Mouse (Mus musculus) midbrain, postnatal 0 days (tissue): ENCODE results near the gene Krt7. TPM values are rescaled to one million over a fixed set of nuclear protein-coding genes. Genes with fewer than 3 reads are reported as not detected.

Source experiments
- ATAC-seq: fragments of 200-750 bp; cut with Nextera tagmentation; 2 replicates; pipeline ENCODE4 v1.8.0; 2017; ENCODE audit warnings: moderate number of reproducible peaks, mild to moderate bottlenecking, moderate TSS enrichment, moderate library complexity; ENCODE audit not compliant: low FRiP score
- DNase-seq: peaks from one replicate; pipeline ENCODE4 v3.0.0-alpha.2; 2015; ENCODE audit warnings: low spot score
- H3K27ac ChIP-seq: fragments of 300-500 bp; sonication (generic); 2 replicates; pipeline ENCODE4 v1.5.1; 2014; ENCODE audit warnings: low read depth, mild to moderate bottlenecking, low read length, mixed read lengths
- H3K27me3 ChIP-seq: fragments of 300-500 bp; sonication (generic); 2 replicates; pipeline ENCODE4 v1.6.1; 2014; ENCODE audit warnings: low read length, control low read depth, mixed read lengths; ENCODE audit not compliant: insufficient read depth
- H3K36me3 ChIP-seq: fragments of 300-500 bp; sonication (generic); 2 replicates; pipeline ENCODE4 v1.6.1; 2014; ENCODE audit warnings: low read length, control low read depth, mixed read lengths; ENCODE audit not compliant: insufficient read depth
- H3K4me1 ChIP-seq: fragments of 300-500 bp; sonication (generic); 2 replicates; pipeline ENCODE4 v1.6.1; 2014; ENCODE audit warnings: mild to moderate bottlenecking, control low read depth, antibody characterized with exemption, low read length, mixed read lengths; ENCODE audit not compliant: insufficient read depth
- H3K4me2 ChIP-seq: fragments of 300-500 bp; sonication (generic); 2 replicates; pipeline ENCODE4 v1.6.1; 2014; ENCODE audit warnings: low read depth, mild to moderate bottlenecking, low read length, mixed read lengths; ENCODE audit not compliant: poor library complexity, severe bottlenecking
- H3K4me3 ChIP-seq: fragments of 300-500 bp; sonication (generic); 2 replicates; pipeline ENCODE4 v1.5.1; 2014; ENCODE audit warnings: low read depth, mild to moderate bottlenecking, low read length, moderate library complexity
- H3K9ac ChIP-seq: fragments of 300-500 bp; sonication (generic); replicated peaks from 2 replicates; pipeline ENCODE4 v1.6.1; 2014; ENCODE audit warnings: mild to moderate bottlenecking, low read length, moderate library complexity, mixed read lengths; ENCODE audit not compliant: poor library complexity, severe bottlenecking
- H3K9me3 ChIP-seq: fragments of 300-500 bp; sonication (generic); 2 replicates; pipeline ENCODE4 v1.6.1; 2016; ENCODE audit warnings: low read length, control low read depth
- CTCF ChIP-seq: IDR thresholded peaks from 2 replicates; pipeline ENCODE4 v1.5.1; 2016; ENCODE audit warnings: antibody characterized with exemption, mild to moderate bottlenecking
- WGBS: fragments of 180-500 bp; shearing (Covaris S2); extraction: QIAGEN DNeasy Blood & Tissue Kit; methylation state at CpG from one replicate; pipeline ENCODE4 v1.1.7; 2014; 5-methylcytosine and 5-hydroxymethylcytosine counted together
- microRNA counts: library from miRNA; unstranded; fragments of <30 nt; microRNA quantifications from one replicate; lab custom pipeline; 2015
- microRNA-seq: library from miRNA; unstranded; fragments of <30 nt; microRNA quantifications from one replicate; pipeline ENCODE4, GENCODE M21; 2016; ENCODE audit warnings: borderline number of aligned reads
- polyA plus RNA-seq: library from polyadenylated mRNA; unstranded; fragments of >200 nt; fragmentation: Nextera tagmentation; extraction: Ambion mirVana; gene quantifications from 2 replicates; pipeline ENCODE4 v1.2.1, GENCODE M21; 2015
- total RNA-seq: library from RNA; depleted of rRNA; stranded (reverse); fragments of >200 nt; gene quantifications from 2 replicates; pipeline ENCODE4 v1.2.3, GENCODE M21; 2014; rRNA removed

Gene Krt7
- total and polyA plus RNA-seq, 2 experiments from 2014 or later: 0.20 to 0.49 TPM

DNA sequence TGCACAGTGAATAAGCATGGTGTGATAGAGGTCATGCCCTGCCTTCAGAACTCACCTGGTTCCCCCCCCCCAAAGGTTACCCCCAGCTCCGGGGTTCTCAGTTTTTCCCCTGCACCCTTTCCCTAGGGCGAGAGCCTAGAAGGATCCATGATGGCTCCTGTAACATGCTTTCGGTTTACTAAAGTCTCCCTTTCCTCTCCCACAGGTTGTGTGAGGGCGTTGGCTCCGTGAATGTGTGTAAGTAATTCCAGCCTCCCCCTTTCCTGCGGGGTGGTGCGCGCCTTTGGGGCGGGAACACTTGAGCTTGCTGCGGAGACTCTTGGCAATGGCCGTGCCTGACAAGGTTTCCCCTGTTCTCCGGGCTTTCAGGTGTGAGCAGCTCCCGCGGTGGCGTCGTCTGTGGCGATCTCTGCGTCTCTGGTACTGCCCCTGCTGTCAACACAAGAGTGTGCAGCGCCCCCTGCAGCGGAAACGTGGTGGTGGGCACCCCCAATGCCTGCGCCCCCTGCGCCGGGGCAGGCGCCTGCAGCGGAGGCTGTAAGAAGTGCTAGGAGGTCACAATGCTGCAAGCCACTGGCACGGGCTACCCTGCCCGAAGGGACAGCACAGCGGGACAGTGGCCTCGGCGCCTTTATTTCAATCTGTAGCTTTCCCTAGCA lies 68.3 kb downstream of the Krt7 start:
- no peak for ATAC-seq
- no peaks in the 10 kb centered on the region for H3K36me3 ChIP-seq
- H3K4me2 ChIP-seq: peak overlapping the region; percentile 51
- H3K9me3 ChIP-seq: no peaks in the 10 kb centered on the region
- H3K4me3 ChIP-seq: peak overlapping the region; percentile 11; the same call in 1 of the 2 replicates
- WGBS: 8% methylated on average over 31 of the region's 31 CpGs
- no peaks in the 10 kb centered on the region; the same call in 1 of the 2 replicates for H3K27me3 ChIP-seq
- TF ChIP-seq CTCF: peak; percentile 69
- H3K9ac ChIP-seq: 0 out of 2 replicates have a peak overlapping the region, but pooled peaks have one; percentile 2
- H3K4me1 ChIP-seq: peaks cover 4% of the 10 kb centered on the region; the same call in 1 of the 2 replicates
- H3K27ac ChIP-seq: no peak overlapping the region
- DNase-seq: peak; percentile 24

DNA sequence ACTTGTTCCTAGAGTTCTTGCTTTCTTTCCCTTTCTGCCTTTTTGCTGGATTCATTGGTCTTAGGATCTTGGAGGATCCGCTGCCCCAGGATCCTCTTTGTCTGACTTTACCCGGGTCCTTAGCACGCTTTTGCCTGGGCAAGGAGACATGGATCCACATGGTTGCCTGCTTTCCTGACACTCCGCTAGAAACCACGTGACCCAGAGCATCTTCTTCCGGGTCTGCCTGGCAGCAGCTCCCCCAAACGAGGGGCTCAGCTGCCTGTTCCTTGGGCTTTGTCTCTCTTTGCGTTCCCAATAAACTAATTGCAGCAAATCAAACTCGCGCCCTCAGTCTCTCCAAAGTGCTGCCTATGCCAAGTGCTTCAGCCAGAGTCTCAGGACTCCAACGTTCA lies 68.8 kb downstream of the Krt7 start:
- H3K27ac ChIP-seq: no peak overlapping the region
- no peaks in the 10 kb centered on the region for H3K9me3 ChIP-seq
- H3K4me3 ChIP-seq: peak overlapping the region; percentile 11; the same call in 1 of the 2 replicates
- peak overlapping the region; percentile 51 for H3K4me2 ChIP-seq
- WGBS: 30% methylated on average over 11 of the region's 11 CpGs
- ATAC-seq: no peak
- peak; percentile 43 for DNase-seq
- no peaks in the 10 kb centered on the region for H3K36me3 ChIP-seq
- no peak for TF ChIP-seq CTCF
- peaks cover 4% of the 10 kb centered on the region; the same call in 1 of the 2 replicates for H3K4me1 ChIP-seq
- H3K27me3 ChIP-seq: no peaks in the 10 kb centered on the region; the same call in 1 of the 2 replicates
- H3K9ac ChIP-seq: 0 out of 2 replicates have a peak overlapping the region, but pooled peaks have one; percentile 2

MicroRNA genes within 50 kb of the gene (microRNA counts, 519-probe panel; counts per million panel counts)
- microRNA mmu-miR-1941-3p (lab: Ali Mortazavi, UCI) (528 counts per million, percentile 58 among the panel's probes with 10 or more counts), microRNA mmu-miR-1941-5p (lab: Ali Mortazavi, UCI) (528 counts per million, percentile 58 among the panel's probes with 10 or more counts)

Small RNA genes lying within 50 kb of the gene (microRNA-seq; reads per million reads assigned to microRNA genes)
- not detected for gene Mir1941

Other genes starting within 250 kb of the Krt7 start
- gene Acvr1b, start 237.0 kb upstream of the Krt7 start, total RNA-seq: 77.8 and 86.8 TPM in 2 replicates
- 15.2 and 15.8 TPM in 2 replicates for gene Acvr1b, start 237.0 kb upstream of the Krt7 start, polyA plus RNA-seq
- 6.3 and 7.7 TPM in 2 replicates for gene Grasp, start 186.9 kb upstream of the Krt7 start, total RNA-seq
- gene Grasp, start 186.9 kb upstream of the Krt7 start, polyA plus RNA-seq: 1.8 and 1.9 TPM in 2 replicates
- gene Nr4a1, start 156.8 kb upstream of the Krt7 start, total RNA-seq: 6.9 and 7.7 TPM in 2 replicates
- gene Nr4a1, start 156.8 kb upstream of the Krt7 start, polyA plus RNA-seq: 6.9 and 7.0 TPM in 2 replicates
- 33.5 and 61.1 TPM in 2 replicates for gene Atg101, start 126.8 kb upstream of the Krt7 start, total RNA-seq
- 74.2 and 75.6 TPM in 2 replicates for gene Atg101, start 126.8 kb upstream of the Krt7 start, polyA plus RNA-seq
- not detected in 2 replicates for gene 6030408B16Rik, start 117.8 kb upstream of the Krt7 start, total RNA-seq
- gene 6030408B16Rik, start 117.8 kb upstream of the Krt7 start, polyA plus RNA-seq: 0.22 and 0.33 TPM in 2 replicates
- 0.09 and 1.0 TPM in 2 replicates for gene Krt80, start 40.9 kb upstream of the Krt7 start, total RNA-seq
- gene Krt80, start 40.9 kb upstream of the Krt7 start, polyA plus RNA-seq: 0.16 and 0.33 TPM in 2 replicates
- gene Krt87, start 27.8 kb downstream of the Krt7 start, total RNA-seq: 0.76 and 1.2 TPM in 2 replicates
- 0.76 and 0.84 TPM in 2 replicates for gene Krt87, start 27.8 kb downstream of the Krt7 start, polyA plus RNA-seq
- not detected in 2 replicates for gene Krt88, start 36.7 kb downstream of the Krt7 start, total RNA-seq
- gene Krt88, start 36.7 kb downstream of the Krt7 start, polyA plus RNA-seq: not detected in 2 replicates
- 0.28 and 0.49 TPM in 2 replicates for gene Krt81, start 52.7 kb downstream of the Krt7 start, total RNA-seq
- gene Krt81, start 52.7 kb downstream of the Krt7 start, polyA plus RNA-seq: 0.17 TPM in 1 of 2 replicates, not detected in the other
- gene Krt86, start 62.4 kb downstream of the Krt7 start, total RNA-seq: 0.38 TPM in 1 of 2 replicates, not detected in the other
- gene Krt86, start 62.4 kb downstream of the Krt7 start, polyA plus RNA-seq: 0.15 and 0.17 TPM in 2 replicates
- gene Krt83, start 80.5 kb downstream of the Krt7 start, total RNA-seq: not detected in 2 replicates
- gene Krt83, start 80.5 kb downstream of the Krt7 start, polyA plus RNA-seq: not detected in 2 replicates
- gene Gm49425, start 106.2 kb downstream of the Krt7 start, total RNA-seq: not detected in 2 replicates
- not detected in 2 replicates for gene Gm49425, start 106.2 kb downstream of the Krt7 start, polyA plus RNA-seq
- gene Krt84, start 121.8 kb downstream of the Krt7 start, total RNA-seq: not detected in 2 replicates
- gene Krt84, start 121.8 kb downstream of the Krt7 start, polyA plus RNA-seq: not detected in 2 replicates
- not detected in 2 replicates for gene Krt82, start 139.6 kb downstream of the Krt7 start, total RNA-seq
- not detected in 2 replicates for gene Krt82, start 139.6 kb downstream of the Krt7 start, polyA plus RNA-seq
- gene Krt90, start 151.9 kb downstream of the Krt7 start, total RNA-seq: 0.09 TPM in 1 of 2 replicates, not detected in the other
- gene Krt90, start 151.9 kb downstream of the Krt7 start, polyA plus RNA-seq: 0.41 and 0.50 TPM in 2 replicates
- 0.05 TPM in 1 of 2 replicates, not detected in the other for gene Krt75, start 162.9 kb downstream of the Krt7 start, total RNA-seq
- 0.12 TPM in 2 replicates for gene Krt75, start 162.9 kb downstream of the Krt7 start, polyA plus RNA-seq
- gene Gm5414, start 217.1 kb downstream of the Krt7 start, total RNA-seq: not detected in 2 replicates
- gene Gm5414, start 217.1 kb downstream of the Krt7 start, polyA plus RNA-seq: not detected in 2 replicates
- not detected in 2 replicates for gene Gm5478, start 236.3 kb downstream of the Krt7 start, total RNA-seq
- not detected in 2 replicates for gene Gm5478, start 236.3 kb downstream of the Krt7 start, polyA plus RNA-seq